Mouse (Mus musculus): ENCODE data around the gene Fbxo11.
"Not testable (repeated sequence)": the region's sequence is repeated elsewhere in the genome, so short reads cannot be mapped to it uniquely, and the experiment has no call there.

The Fbxo11 gene

GRCm38 (mm10) chr17:88014456-88014855, 50.6 kb downstream of the Fbxo11 start:
- no peak for DNase-seq (ENCODE audit: low read depth, low spot score)

- DNase-seq (ENCODE audit: low read depth, low spot score): no peak
These were observed 58.1 kb downstream of the Fbxo11 start for GRCm38 (mm10) chr17:88006956-88007355.

- no peak for DNase-seq (ENCODE audit: low read depth, low spot score)
These were observed 60.2 kb downstream of the Fbxo11 start for GRCm38 (mm10) chr17:88004892-88005291.

- DNase-seq (ENCODE audit: low read depth, low spot score): no peak
These were observed 67.3 kb downstream of the Fbxo11 start for GRCm38 (mm10) chr17:87997808-87998207.

GRCm38 (mm10) chr17:87993338-87993737, 71.8 kb downstream of the Fbxo11 start:
- DNase-seq (ENCODE audit: low read depth, low spot score): no peak

- no peak for DNase-seq (ENCODE audit: low read depth, low spot score)
These were observed 72.9 kb downstream of the Fbxo11 start for GRCm38 (mm10) chr17:87992154-87992553.

GRCm38 (mm10) chr17:87987507-87987906, 77.6 kb downstream of the Fbxo11 start:
- no peak for DNase-seq (ENCODE audit: low read depth, low spot score)

- no peak for DNase-seq (ENCODE audit: low read depth, low spot score)
These were observed 79.2 kb downstream of the Fbxo11 start for GRCm38 (mm10) chr17:87985916-87986315.

GRCm38 (mm10) chr17:87984440-87985214, 80.5 kb downstream of the Fbxo11 start:
- no peak for DNase-seq (ENCODE audit: low read depth, low spot score)

- DNase-seq (ENCODE audit: low read depth, low spot score): no peak
These were observed 81.8 kb downstream of the Fbxo11 start for GRCm38 (mm10) chr17:87983313-87983712.

GRCm38 (mm10) chr17:87982112-87982511, 83.0 kb downstream of the Fbxo11 start:
- no peak for DNase-seq (ENCODE audit: low read depth, low spot score)

GRCm38 (mm10) chr17:87979696-87980095, 85.4 kb downstream of the Fbxo11 start:
- DNase-seq (ENCODE audit: low read depth, low spot score): not testable (repeated sequence)

GRCm38 (mm10) chr17:87976927-87977326, 88.2 kb downstream of the Fbxo11 start:
- not testable (repeated sequence) for DNase-seq (ENCODE audit: low read depth, low spot score)

GRCm38 (mm10) chr17:87976154-87976806, 88.8 kb downstream of the Fbxo11 start:
- DNase-seq (ENCODE audit: low read depth, low spot score): no peak

GRCm38 (mm10) chr17:87975229-87975853, 89.8 kb downstream of the Fbxo11 start:
- DNase-seq (ENCODE audit: low read depth, low spot score): no peak

- peak; percentile 89 for DNase-seq (ENCODE audit: low read depth, low spot score)
These were observed 90.4 kb downstream of the Fbxo11 start, which contains the start of gene Msh6 for GRCm38 (mm10) chr17:87974629-87975228. Msh6 (plus strand) TSS chr17:87975062.

GRCm38 (mm10) chr17:87973261-87974167, 91.6 kb downstream of the Fbxo11 start:
- no peak for DNase-seq (ENCODE audit: low read depth, low spot score)

GRCm38 (mm10) chr17:87972856-87973255, 92.2 kb downstream of the Fbxo11 start:
- no peak for DNase-seq (ENCODE audit: low read depth, low spot score)

GRCm38 (mm10) chr17:87971696-87972591, 93.1 kb downstream of the Fbxo11 start:
- not testable (repeated sequence) for DNase-seq (ENCODE audit: low read depth, low spot score)

GRCm38 (mm10) chr17:87968483-87968926, 96.6 kb downstream of the Fbxo11 start:
- not testable (repeated sequence) for DNase-seq (ENCODE audit: low read depth, low spot score)

Data from brain, embryonic 18.5 days (tissue).